Mouse (Mus musculus): ENCODE results near the gene Wscd2.

DNA sequence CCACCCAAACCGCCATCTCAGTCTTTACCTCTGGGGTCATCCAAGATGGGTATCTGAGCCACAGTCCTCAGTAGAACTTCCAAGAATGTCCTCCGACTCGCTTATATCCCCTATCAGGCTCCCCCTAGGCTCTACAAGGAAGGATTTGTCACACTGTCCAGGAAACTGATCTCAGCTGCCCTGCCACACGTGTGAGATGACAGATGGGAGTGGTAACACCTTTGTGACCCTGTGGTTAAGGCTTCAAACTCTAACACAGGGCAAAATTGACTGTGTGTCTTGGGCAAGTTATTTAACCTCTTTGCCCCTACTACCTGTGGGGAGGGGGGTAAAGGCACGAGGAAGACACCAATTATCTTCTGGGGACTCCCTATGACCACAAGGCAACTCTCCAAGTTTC is 149.0 kb downstream of the Wscd2 start:
- TF ChIP-seq CTCF (IDR thresholded peaks at IDR 0.05; ENCODE audit: extremely low read depth, insufficient read depth, low read length) = no peak
- no peak for TF ChIP-seq POLR2A (IDR thresholded peaks at IDR 0.05; ENCODE audit: extremely low read depth, insufficient read depth, low read length)
